Mouse (Mus musculus): ENCODE measurements around the gene Nlrc5. TPM values are rescaled to one million over a fixed set of nuclear protein-coding genes. Genes with fewer than 3 reads are reported as not detected.
"Not testable (repeated sequence)": the region's sequence is repeated elsewhere in the genome, so short reads cannot be mapped to it uniquely, and the experiment has no call there.

Gene Nlrc5
- polyA plus RNA-seq, 1 experiment = 12.0 TPM

- no peak for DNase-seq
- Histone ChIP-seq H3K4me3 (replicated peaks; ENCODE audit: extremely low read depth, low read depth, low read length) (no peak overlapping the region), H3K4me1 (ENCODE audit: control insufficient read depth, insufficient read depth, low read length) (no peaks in the 10 kb centered on the region; the same call in 1 of the 2 replicates)
- TF ChIP-seq CTCF (IDR thresholded peaks at IDR 0.05; ENCODE audit: insufficient read depth, low read length) = no peak
- TF ChIP-seq POLR2A (IDR thresholded peaks at IDR 0.05; ENCODE audit: borderline replicate concordance, extremely low read depth, low read depth, low read length) = no peak
- WGBS = 87% methylated on average over 5 of the region's 5 CpGs
Observed at GRCm38 (mm10) chr8:94436112-94436572, 2.0 kb downstream of the Nlrc5 start.

DNA sequence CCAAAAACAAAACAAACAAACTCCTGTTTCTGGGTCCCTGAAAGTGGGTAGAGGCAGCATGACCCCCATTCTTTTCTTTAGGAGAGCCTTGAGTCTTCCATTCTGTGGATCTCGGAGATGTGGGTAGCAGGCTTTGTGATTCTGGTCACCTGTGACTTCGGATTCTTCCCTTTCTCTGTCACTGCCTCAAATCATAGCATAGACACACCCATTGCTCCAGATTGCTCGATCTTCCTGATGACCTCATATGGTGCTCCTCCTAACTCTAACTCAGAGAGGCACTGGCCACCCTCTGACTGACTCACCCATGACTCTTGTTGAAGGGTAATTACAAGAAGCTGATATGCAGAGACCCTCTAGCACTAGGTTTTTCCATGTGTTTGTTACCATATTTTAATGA lies 2.7 kb downstream of the Nlrc5 start:
- no peak overlapping the region for H3K4me3 ChIP-seq (replicated peaks; ENCODE audit: extremely low read depth, low read depth, low read length)
- TF ChIP-seq POLR2A (IDR thresholded peaks at IDR 0.05; ENCODE audit: borderline replicate concordance, extremely low read depth, low read depth, low read length) = no peak
- TF ChIP-seq CTCF (IDR thresholded peaks at IDR 0.05; ENCODE audit: insufficient read depth, low read length) = no peak
- 65% methylated on average over 3 of the region's 3 CpGs for WGBS
- DNase-seq = no peak
- H3K4me1 ChIP-seq (ENCODE audit: control insufficient read depth, insufficient read depth, low read length) = no peaks in the 10 kb centered on the region; the same call in 1 of the 2 replicates

GRCm38 (mm10) chr8:94438659-94439058 lies 4.5 kb downstream of the Nlrc5 start:
- DNase-seq = no peak
- TF ChIP-seq POLR2A (IDR thresholded peaks at IDR 0.05; ENCODE audit: borderline replicate concordance, extremely low read depth, low read depth, low read length) = no peak
- Histone ChIP-seq H3K4me3 (replicated peaks; ENCODE audit: extremely low read depth, low read depth, low read length) (no peak overlapping the region), H3K4me1 (ENCODE audit: control insufficient read depth, insufficient read depth, low read length) (peaks cover 3% of the 10 kb centered on the region; the same call in 1 of the 2 replicates)
- WGBS = 86% methylated on average over 5 of the region's 5 CpGs

GRCm38 (mm10) chr8:94439691-94440090 lies 5.5 kb downstream of the Nlrc5 start:
- Histone ChIP-seq H3K4me3 (replicated peaks; ENCODE audit: extremely low read depth, low read depth, low read length) (no peak overlapping the region), H3K4me1 (ENCODE audit: control insufficient read depth, insufficient read depth, low read length) (peaks cover 3% of the 10 kb centered on the region; the same call in 1 of the 2 replicates)
- TF ChIP-seq POLR2A (IDR thresholded peaks at IDR 0.05; ENCODE audit: borderline replicate concordance, extremely low read depth, low read depth, low read length) (no peak), CTCF (IDR thresholded peaks at IDR 0.05; ENCODE audit: insufficient read depth, low read length) (no peak)
- no peak for DNase-seq

DNA sequence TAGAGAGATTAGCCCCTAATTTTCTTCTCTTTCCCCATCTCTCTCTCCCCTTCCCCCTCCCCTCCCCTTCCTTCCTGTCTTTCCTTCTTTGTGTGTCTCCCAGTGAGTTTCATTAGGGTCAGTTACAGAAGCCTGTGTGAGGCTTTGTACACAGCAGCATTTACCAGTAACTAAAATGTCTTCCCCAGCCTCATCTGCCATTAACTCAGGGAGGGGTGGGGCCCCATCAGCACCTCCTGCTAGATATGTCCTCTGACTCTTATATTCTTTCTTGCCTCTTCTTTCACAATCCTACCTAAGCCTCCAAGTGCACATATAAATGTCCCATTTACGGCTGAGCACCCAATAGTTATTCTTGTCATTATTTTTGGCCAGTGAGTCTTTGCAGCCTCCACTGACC lies 6.2 kb downstream of the Nlrc5 start:
- no peak for TF ChIP-seq POLR2A (IDR thresholded peaks at IDR 0.05; ENCODE audit: borderline replicate concordance, extremely low read depth, low read depth, low read length)
- TF ChIP-seq CTCF (IDR thresholded peaks at IDR 0.05; ENCODE audit: insufficient read depth, low read length) = no peak
- no peak overlapping the region for H3K4me3 ChIP-seq (replicated peaks; ENCODE audit: extremely low read depth, low read depth, low read length)
- DNase-seq = no peak
- H3K4me1 ChIP-seq (ENCODE audit: control insufficient read depth, insufficient read depth, low read length) = peaks cover 3% of the 10 kb centered on the region; the same call in 1 of the 2 replicates
- WGBS = 88% methylated on average over 1 of the region's 1 CpGs

DNA sequence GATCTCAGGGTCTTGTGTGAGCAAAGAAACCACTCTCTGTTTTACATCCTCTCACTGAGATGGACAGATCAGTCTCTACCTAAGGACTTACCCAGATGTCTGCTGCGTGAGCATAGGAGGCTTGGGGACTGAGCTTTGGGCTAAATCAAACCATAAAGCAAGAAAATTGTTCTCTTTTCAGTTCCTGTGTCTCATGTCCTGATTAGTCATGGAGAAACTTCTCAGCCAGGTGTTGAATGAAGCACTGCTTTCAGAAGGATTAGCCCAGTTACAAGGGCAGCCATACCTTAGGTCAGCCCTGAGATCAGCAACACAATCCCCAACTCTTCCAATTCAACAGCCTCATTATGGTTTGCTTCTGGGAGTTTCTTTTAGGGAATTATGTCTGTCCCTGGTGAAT lies 7.5 kb downstream of the Nlrc5 start:
- Histone ChIP-seq H3K4me1 (ENCODE audit: control insufficient read depth, insufficient read depth, low read length) (peaks cover 3% of the 10 kb centered on the region; the same call in 1 of the 2 replicates), H3K4me3 (replicated peaks; ENCODE audit: extremely low read depth, low read depth, low read length) (no peak overlapping the region)
- no peak for DNase-seq
- no peak for TF ChIP-seq POLR2A (IDR thresholded peaks at IDR 0.05; ENCODE audit: borderline replicate concordance, extremely low read depth, low read depth, low read length)
- no peak for TF ChIP-seq CTCF (IDR thresholded peaks at IDR 0.05; ENCODE audit: insufficient read depth, low read length)
- 82% methylated on average over 1 of the region's 1 CpGs for WGBS

DNA sequence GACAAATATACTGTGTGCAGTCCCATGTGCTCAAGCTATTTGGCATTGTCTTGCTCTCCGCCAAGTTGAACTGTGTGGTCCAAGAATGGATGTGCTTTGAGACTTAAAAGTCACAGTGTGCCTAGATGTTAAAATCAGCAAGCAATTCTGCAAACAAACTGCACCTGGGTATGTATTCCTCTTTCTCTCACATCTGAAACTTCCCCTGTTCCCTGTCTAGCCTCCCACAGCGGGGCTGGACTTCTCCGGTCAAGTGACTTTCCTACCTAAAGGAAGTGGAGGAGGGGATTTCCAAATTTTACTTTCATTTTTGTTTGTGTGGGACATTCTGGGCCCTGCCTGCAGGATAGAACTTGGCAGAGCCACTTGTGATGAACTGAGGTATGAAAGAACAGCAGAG lies 9.0 kb downstream of the Nlrc5 start:
- 39% methylated on average over 3 of the region's 3 CpGs for WGBS
- DNase-seq = no peak
- H3K4me3 ChIP-seq (replicated peaks; ENCODE audit: extremely low read depth, low read depth, low read length) = peak overlapping the region; percentile 19

GRCm38 (mm10) chr8:94444480-94444879 lies 10.3 kb downstream of the Nlrc5 start:
- WGBS = 81% methylated on average over 2 of the region's 2 CpGs
- Histone ChIP-seq H3K4me1 (ENCODE audit: control insufficient read depth, insufficient read depth, low read length) (peaks cover 3% of the 10 kb centered on the region; the same call in 1 of the 2 replicates), H3K4me3 (replicated peaks; ENCODE audit: extremely low read depth, low read depth, low read length) (no peak overlapping the region)
- no peak for DNase-seq
- TF ChIP-seq POLR2A (IDR thresholded peaks at IDR 0.05; ENCODE audit: borderline replicate concordance, extremely low read depth, low read depth, low read length) (no peak), CTCF (IDR thresholded peaks at IDR 0.05; ENCODE audit: insufficient read depth, low read length) (no peak)

More for the DNA sequence above, 9.0 kb downstream of the Nlrc5 start:
- TF ChIP-seq CTCF (IDR thresholded peaks at IDR 0.05; ENCODE audit: insufficient read depth, low read length) (no peak), POLR2A (IDR thresholded peaks at IDR 0.05; ENCODE audit: borderline replicate concordance, extremely low read depth, low read depth, low read length) (no peak)
- H3K4me1 ChIP-seq (ENCODE audit: control insufficient read depth, insufficient read depth, low read length) = peaks cover 3% of the 10 kb centered on the region; the same call in 1 of the 2 replicates

DNA sequence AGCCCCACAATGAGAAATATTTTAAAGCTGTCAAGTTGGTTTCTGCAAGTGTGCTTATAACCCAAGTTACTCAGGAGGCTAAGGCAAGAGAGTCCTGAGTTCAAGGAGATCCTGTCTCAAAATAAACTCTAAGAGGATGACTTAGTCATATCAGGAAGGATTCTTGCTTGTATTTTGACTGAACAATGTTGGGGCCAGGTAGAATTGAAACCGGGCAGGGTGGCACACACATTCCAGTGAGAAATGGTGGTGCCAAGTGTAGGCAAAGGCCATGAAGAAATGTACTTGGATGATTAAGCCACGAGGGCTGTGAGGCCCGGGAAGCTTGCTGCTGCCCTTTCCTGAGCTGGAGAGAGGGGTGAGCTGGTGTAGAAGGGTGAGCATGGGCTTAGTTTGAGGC lies 13.0 kb downstream of the Nlrc5 start:
- 75% methylated on average over 3 of the region's 3 CpGs for WGBS
- Histone ChIP-seq H3K4me1 (ENCODE audit: control insufficient read depth, insufficient read depth, low read length) (peaks cover 3% of the 10 kb centered on the region; the same call in 1 of the 2 replicates), H3K4me3 (replicated peaks; ENCODE audit: extremely low read depth, low read depth, low read length) (no peak overlapping the region)
- no peak for DNase-seq
- TF ChIP-seq POLR2A (IDR thresholded peaks at IDR 0.05; ENCODE audit: borderline replicate concordance, extremely low read depth, low read depth, low read length) = no peak
- no peak for TF ChIP-seq CTCF (IDR thresholded peaks at IDR 0.05; ENCODE audit: insufficient read depth, low read length)

- TF ChIP-seq POLR2A (IDR thresholded peaks at IDR 0.05; ENCODE audit: borderline replicate concordance, extremely low read depth, low read depth, low read length) = no peak
- TF ChIP-seq CTCF (IDR thresholded peaks at IDR 0.05; ENCODE audit: insufficient read depth, low read length) = no peak
- WGBS = 83% methylated on average over 7 of the region's 7 CpGs
- DNase-seq = no peak
- Histone ChIP-seq H3K4me1 (ENCODE audit: control insufficient read depth, insufficient read depth, low read length) (peaks cover 3% of the 10 kb centered on the region; the same call in 1 of the 2 replicates), H3K4me3 (replicated peaks; ENCODE audit: extremely low read depth, low read depth, low read length) (no peak overlapping the region)
Observed at GRCm38 (mm10) chr8:94447583-94448324, 13.6 kb downstream of the Nlrc5 start.

DNA sequence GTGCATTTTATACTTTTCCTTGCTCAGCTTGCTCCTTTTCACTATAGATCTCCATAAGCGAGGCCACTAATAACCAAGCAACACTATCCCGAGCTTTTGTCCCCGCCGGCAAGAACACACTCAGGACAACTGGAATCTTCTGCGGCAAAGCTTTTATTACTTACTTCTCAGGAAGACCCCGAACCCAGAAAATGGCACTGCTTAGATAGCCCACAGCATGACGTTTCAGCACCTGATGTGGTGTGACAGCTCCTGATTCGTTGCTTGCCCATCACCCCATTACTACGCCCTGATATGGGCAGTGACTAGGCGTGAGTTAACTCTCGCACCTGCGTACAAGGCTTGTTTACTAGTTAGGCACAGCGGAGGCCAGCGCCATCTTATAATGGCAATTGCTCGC lies 18.8 kb downstream of the Nlrc5 start:
- not testable (repeated sequence) for H3K4me3 ChIP-seq (replicated peaks; ENCODE audit: extremely low read depth, low read depth, low read length); DNase-seq; H3K4me1 ChIP-seq (ENCODE audit: control insufficient read depth, insufficient read depth, low read length)
- WGBS = 90% methylated on average over 15 of the region's 15 CpGs
